Mouse (Mus musculus): ENCODE measurements around the gene Hoxb2. TPM values are rescaled to one million over a fixed set of nuclear protein-coding genes. Genes with fewer than 3 reads are reported as not detected.

The Hoxb2 gene
- total and polyA plus RNA-seq, 2 experiments from 2014 or later = 11.6 to 35.4 TPM

GRCm38 (mm10) chr11:96341701-96342575 is 8.4 kb upstream of the Hoxb2 start:
- H3K27ac ChIP-seq = peak overlapping the region; percentile 89
- H3K4me3 ChIP-seq (ENCODE audit: low read length) = peak overlapping the region; percentile 34
- peak overlapping the region; percentile 58 for H3K4me2 ChIP-seq (ENCODE audit: low read depth, low read length)
- WGBS = under 1% methylated on average over 40 of the region's 40 CpGs
- peak; percentile 23; the same call in 1 of the 2 replicates for TF ChIP-seq CTCF (IDR thresholded peaks at IDR 0.05; ENCODE audit: low read depth)
- peaks cover 65% of the 10 kb centered on the region for H3K27me3 ChIP-seq (ENCODE audit: insufficient read depth, low read length)
- H3K9ac ChIP-seq (replicated peaks; ENCODE audit: low read length) = peak overlapping the region; percentile 61
- 0 out of 2 replicates have a peak, but pooled peaks cover 4% of the 10 kb centered on the region for H3K4me1 ChIP-seq (ENCODE audit: insufficient read depth, low read length)
- DNase-seq (ENCODE audit: low spot score) (peak; percentile 60), ATAC-seq (no peak)
- H3K36me3 ChIP-seq (ENCODE audit: insufficient read depth, low read length) = no peaks in the 10 kb centered on the region
- no peaks in the 10 kb centered on the region for H3K9me3 ChIP-seq (ENCODE audit: low read length)

- Histone ChIP-seq H3K27me3 (ENCODE audit: insufficient read depth, low read length) (peaks cover 62% of the 10 kb centered on the region), H3K4me2 (ENCODE audit: low read depth, low read length) (peak overlapping the region; percentile 58)
These were observed 7.8 kb upstream of the Hoxb2 start for GRCm38 (mm10) chr11:96342576-96342930.

GRCm38 (mm10) chr11:96343206-96343745 is 7.0 kb upstream of the Hoxb2 start:
- H3K4me3 ChIP-seq (ENCODE audit: low read length) = peak overlapping the region; percentile 34
- WGBS = 20% methylated on average over 2 of the region's 2 CpGs
- peak overlapping the region; percentile 89 for H3K27ac ChIP-seq
- 0 out of 2 replicates have a peak, but pooled peaks cover 4% of the 10 kb centered on the region for H3K4me1 ChIP-seq (ENCODE audit: insufficient read depth, low read length)
- H3K36me3 ChIP-seq (ENCODE audit: insufficient read depth, low read length) = no peaks in the 10 kb centered on the region
- no peak for ATAC-seq
- H3K9me3 ChIP-seq (ENCODE audit: low read length) = no peaks in the 10 kb centered on the region
- H3K9ac ChIP-seq (replicated peaks; ENCODE audit: low read length) = peak overlapping the region; percentile 31; the same call in 1 of the 2 replicates
- peak overlapping the region; percentile 58 for H3K4me2 ChIP-seq (ENCODE audit: low read depth, low read length)
- H3K27me3 ChIP-seq (ENCODE audit: insufficient read depth, low read length) = peaks cover 63% of the 10 kb centered on the region
- DNase-seq (ENCODE audit: low spot score) = peak; percentile 25
- no peak for TF ChIP-seq CTCF (IDR thresholded peaks at IDR 0.05; ENCODE audit: low read depth)

More at GRCm38 (mm10) chr11:96342576-96342930, 7.8 kb upstream of the Hoxb2 start:
- Histone ChIP-seq H3K9me3 (ENCODE audit: low read length) (no peaks in the 10 kb centered on the region), H3K36me3 (ENCODE audit: insufficient read depth, low read length) (no peaks in the 10 kb centered on the region), H3K4me1 (ENCODE audit: insufficient read depth, low read length) (0 out of 2 replicates have a peak, but pooled peaks cover 4% of the 10 kb centered on the region), H3K4me3 (ENCODE audit: low read length) (peak overlapping the region; percentile 34), H3K9ac (replicated peaks; ENCODE audit: low read length) (peak overlapping the region; percentile 61), H3K27ac (peak overlapping the region; percentile 89)
- DNase-seq (ENCODE audit: low spot score) (peak; percentile 15), ATAC-seq (no peak)
- WGBS = 6% methylated on average over 4 of the region's 4 CpGs
- TF ChIP-seq CTCF (IDR thresholded peaks at IDR 0.05; ENCODE audit: low read depth) = no peak

- 3% methylated on average over 38 of the region's 40 CpGs for WGBS
- Histone ChIP-seq H3K4me3 (ENCODE audit: low read length) (peak overlapping the region; percentile 11; the same call in 1 of the 2 replicates), H3K4me2 (ENCODE audit: low read depth, low read length) (peak overlapping the region; percentile 58), H3K4me1 (ENCODE audit: insufficient read depth, low read length) (0 out of 2 replicates have a peak, but pooled peaks cover 4% of the 10 kb centered on the region), H3K9ac (replicated peaks; ENCODE audit: low read length) (peak overlapping the region; percentile 31), H3K27ac (peak overlapping the region; percentile 89), H3K36me3 (ENCODE audit: insufficient read depth, low read length) (no peaks in the 10 kb centered on the region), H3K27me3 (ENCODE audit: insufficient read depth, low read length) (peaks cover 62% of the 10 kb centered on the region), H3K9me3 (ENCODE audit: low read length) (no peaks in the 10 kb centered on the region)
- peak; percentile 50 for DNase-seq (ENCODE audit: low spot score)
- no peak for TF ChIP-seq CTCF (IDR thresholded peaks at IDR 0.05; ENCODE audit: low read depth)
- ATAC-seq = peak; percentile 18; the same call in 1 of the 2 replicates
These were observed 6.1 kb upstream of the Hoxb2 start for GRCm38 (mm10) chr11:96344061-96344877.

GRCm38 (mm10) chr11:96344878-96345159 is 5.5 kb upstream of the Hoxb2 start:
- H3K4me2 ChIP-seq (ENCODE audit: low read depth, low read length) = peak overlapping the region; percentile 58
- ATAC-seq (no peak), DNase-seq (ENCODE audit: low spot score) (no peak)
- H3K9me3 ChIP-seq (ENCODE audit: low read length) = no peaks in the 10 kb centered on the region
- peak overlapping the region; percentile 23; the same call in 1 of the 2 replicates for H3K4me3 ChIP-seq (ENCODE audit: low read length)
- TF ChIP-seq CTCF (IDR thresholded peaks at IDR 0.05; ENCODE audit: low read depth) = no peak
- H3K9ac ChIP-seq (replicated peaks; ENCODE audit: low read length) = peak overlapping the region; percentile 31
- H3K36me3 ChIP-seq (ENCODE audit: insufficient read depth, low read length) = no peaks in the 10 kb centered on the region
- H3K27ac ChIP-seq = peak overlapping the region; percentile 89
- 10% methylated on average over 6 of the region's 6 CpGs for WGBS
- 0 out of 2 replicates have a peak, but pooled peaks cover 4% of the 10 kb centered on the region for H3K4me1 ChIP-seq (ENCODE audit: insufficient read depth, low read length)
- H3K27me3 ChIP-seq (ENCODE audit: insufficient read depth, low read length) = peaks cover 63% of the 10 kb centered on the region

GRCm38 (mm10) chr11:96345220-96345892 is 5.0 kb upstream of the Hoxb2 start:
- DNase-seq (ENCODE audit: low spot score) (peak; percentile 46), ATAC-seq (no peak)
- Histone ChIP-seq H3K27me3 (ENCODE audit: insufficient read depth, low read length) (peaks cover 61% of the 10 kb centered on the region), H3K4me1 (ENCODE audit: insufficient read depth, low read length) (0 out of 2 replicates have a peak, but pooled peaks cover 4% of the 10 kb centered on the region), H3K36me3 (ENCODE audit: insufficient read depth, low read length) (no peaks in the 10 kb centered on the region), H3K4me2 (ENCODE audit: low read depth, low read length) (peak overlapping the region; percentile 58), H3K4me3 (ENCODE audit: low read length) (peak overlapping the region; percentile 23), H3K9me3 (ENCODE audit: low read length) (no peaks in the 10 kb centered on the region), H3K9ac (replicated peaks; ENCODE audit: low read length) (peak overlapping the region; percentile 31), H3K27ac (peak overlapping the region; percentile 89)
- no peak for TF ChIP-seq CTCF (IDR thresholded peaks at IDR 0.05; ENCODE audit: low read depth)
- 2% methylated on average over 34 of the region's 56 CpGs for WGBS
